Mouse (Mus musculus) limb, embryonic 14.5 days (tissue): Measurements from ENCODE around the gene Slc38a2. TPM values are rescaled to one million over a fixed set of nuclear protein-coding genes. Genes with fewer than 3 reads are reported as not detected.

Experiments
- ATAC-seq: fragments of 200-750 bp; cut with Nextera tagmentation; 2 replicates; pipeline ENCODE4 v1.8.0; 2017; ENCODE audit warnings: low read depth, moderate number of reproducible peaks, moderate TSS enrichment; ENCODE audit not compliant: low FRiP score
- DNase-seq: peaks from one replicate; pipeline ENCODE4 v3.0.0-alpha.2; 2015; ENCODE audit warnings: low spot score
- H3K27ac ChIP-seq: fragments of 300-500 bp; sonication (generic); replicated peaks from 2 replicates; pipeline ENCODE4 v1.5.1; 2014; ENCODE audit warnings: low read depth, mild to moderate bottlenecking, low read length, moderate library complexity, mixed read lengths
- H3K27me3 ChIP-seq: fragments of 300-500 bp; sonication (generic); 2 replicates; pipeline ENCODE4 v1.6.1; 2014; ENCODE audit warnings: low read length, mixed read lengths; ENCODE audit not compliant: control insufficient read depth, insufficient read depth
- H3K36me3 ChIP-seq: fragments of 300-500 bp; sonication (generic); 2 replicates; pipeline ENCODE4 v1.6.1; 2014; ENCODE audit warnings: mild to moderate bottlenecking, low read length, moderate library complexity, mixed read lengths; ENCODE audit not compliant: control insufficient read depth, insufficient read depth
- H3K4me1 ChIP-seq: fragments of 300-500 bp; sonication (generic); 2 replicates; pipeline ENCODE4 v1.6.1; 2014; ENCODE audit warnings: antibody characterized with exemption, low read length, mixed read lengths; ENCODE audit not compliant: control insufficient read depth, insufficient read depth
- H3K4me2 ChIP-seq: fragments of 300-500 bp; sonication (generic); replicated peaks from 2 replicates; pipeline ENCODE4 v1.6.1; 2014; ENCODE audit warnings: low read depth, mild to moderate bottlenecking, low read length, moderate library complexity; ENCODE audit not compliant: severe bottlenecking
- H3K4me3 ChIP-seq: fragments of 300-500 bp; sonication (generic); replicated peaks from 2 replicates; pipeline ENCODE4 v1.5.1; 2014; ENCODE audit warnings: low read length
- H3K9ac ChIP-seq: fragments of 300-500 bp; sonication (generic); 2 replicates; pipeline ENCODE4 v1.6.1; 2014; ENCODE audit warnings: mild to moderate bottlenecking, low read depth, low read length, moderate library complexity; ENCODE audit not compliant: severe bottlenecking
- H3K9me3 ChIP-seq: fragments of 300-500 bp; sonication (generic); 2 replicates; pipeline ENCODE4 v1.6.1; 2016; ENCODE audit warnings: low read length; ENCODE audit not compliant: control insufficient read depth
- POLR2A ChIP-seq: fragments of 200-500 bp; IDR thresholded peaks from 2 replicates; pipeline ENCODE4 v1.8.0; 2012; ENCODE audit warnings: inconsistent platforms, mild to moderate bottlenecking, moderate library complexity, borderline replicate concordance; ENCODE audit not compliant: insufficient read depth, insufficient read length; ENCODE audit errors: extremely low read depth
- WGBS: fragments of 180-500 bp; shearing (Covaris S2); extraction: QIAGEN DNeasy Blood & Tissue Kit; methylation state at CpG from one replicate; pipeline ENCODE4 v1.1.7; 2014; 5-methylcytosine and 5-hydroxymethylcytosine counted together
- polyA plus RNA-seq, 2 experiments: library from polyadenylated mRNA; depleted of rRNA in 1 of 2; stranded (reverse) in 1 of 2; unstranded in 1 of 2; fragments of >200 nt; fragmentation: Nextera tagmentation in 1 of 2; extraction: Ambion mirVana in 1 of 2; gene quantifications; 2 replicates each; pipeline versions ENCODE4 v1.2.1 to v1.2.3; 2012 to 2014

Slc38a2 gene
- polyA plus RNA-seq, 2 experiments = 116 to 137 TPM

DNA sequence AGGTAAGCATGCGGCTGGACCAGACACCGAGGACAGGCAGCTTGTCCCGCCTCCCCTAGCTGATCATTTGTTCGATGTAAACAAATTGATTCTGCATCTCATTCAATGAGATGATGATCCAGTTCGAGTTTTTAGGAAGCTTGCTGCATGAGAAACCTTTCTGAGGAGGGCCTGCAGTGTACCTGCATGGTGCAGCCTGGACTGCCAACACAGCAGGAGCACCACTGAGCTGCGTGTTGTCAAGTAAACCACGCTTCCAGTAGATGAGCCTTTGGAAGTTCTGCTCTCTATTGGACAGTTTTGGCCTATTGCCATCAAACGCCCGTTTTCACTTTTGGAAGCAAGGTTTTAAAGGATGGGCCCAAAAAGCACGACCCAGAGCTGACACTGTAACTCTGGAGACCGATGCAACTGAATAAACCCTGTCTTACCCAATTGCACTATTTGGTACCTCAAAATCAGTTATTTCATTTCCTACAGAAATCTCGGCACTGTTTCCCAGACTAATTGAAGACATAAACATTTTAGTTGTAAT lies 10.7 kb downstream of the Slc38a2 start:
- H3K9ac ChIP-seq = no peak overlapping the region
- peaks cover 66% of the 10 kb centered on the region for H3K36me3 ChIP-seq
- no peaks in the 10 kb centered on the region for H3K27me3 ChIP-seq
- H3K27ac ChIP-seq = no peak overlapping the region
- no peaks in the 10 kb centered on the region for H3K9me3 ChIP-seq
- 88% methylated on average over 12 of the region's 12 CpGs for whole genome bisulfite sequencing
- H3K4me1 ChIP-seq = peaks cover 8% of the 10 kb centered on the region
- no peak overlapping the region for H3K4me2 ChIP-seq
- ATAC-seq (no peak), DNase-seq (no peak)
- TF ChIP-seq POLR2A = no peak
- no peak overlapping the region for H3K4me3 ChIP-seq

DNA sequence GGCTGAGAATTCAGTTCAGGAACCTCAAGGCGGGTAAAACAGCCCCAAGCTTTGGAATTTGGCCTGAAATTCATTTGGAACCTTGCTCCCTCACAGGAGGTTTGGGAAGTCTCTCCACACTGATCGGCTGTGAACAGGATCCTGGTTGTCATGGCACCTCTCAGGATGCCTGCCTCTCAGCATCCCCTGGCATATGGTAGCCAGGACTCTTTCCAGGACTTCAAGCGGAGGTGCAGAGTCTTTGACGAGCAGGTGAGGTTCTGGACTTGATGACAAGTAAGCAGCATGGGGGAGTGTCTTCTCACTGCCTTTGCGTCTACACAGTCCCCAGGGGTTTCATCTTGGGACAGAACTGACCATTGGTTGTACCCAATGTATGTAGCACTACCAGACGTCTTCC lies 11.5 kb downstream of the Slc38a2 start:
- H3K36me3 ChIP-seq = peaks cover 58% of the 10 kb centered on the region
- TF ChIP-seq POLR2A = no peak
- no peak overlapping the region for H3K27ac ChIP-seq
- no peak overlapping the region for H3K9ac ChIP-seq
- peaks cover 6% of the 10 kb centered on the region for H3K4me1 ChIP-seq
- H3K27me3 ChIP-seq = no peaks in the 10 kb centered on the region
- no peak for ATAC-seq
- WGBS = 73% methylated on average over 6 of the region's 6 CpGs
- H3K9me3 ChIP-seq = no peaks in the 10 kb centered on the region
- no peak for DNase-seq
- H3K4me3 ChIP-seq = no peak overlapping the region
- no peak overlapping the region for H3K4me2 ChIP-seq

GRCm38 (mm10) chr15:96687366-96687765 lies 12.2 kb downstream of the Slc38a2 start:
- no peak for ATAC-seq
- no peak for DNase-seq
- Histone ChIP-seq H3K27me3 (no peaks in the 10 kb centered on the region), H3K36me3 (peaks cover 51% of the 10 kb centered on the region), H3K9ac (no peak overlapping the region), H3K9me3 (no peaks in the 10 kb centered on the region), H3K27ac (no peak overlapping the region), H3K4me2 (no peak overlapping the region), H3K4me3 (no peak overlapping the region), H3K4me1 (peaks cover 6% of the 10 kb centered on the region)
- 64% methylated on average over 1 of the region's 1 CpGs for WGBS
- no peak for TF ChIP-seq POLR2A

- WGBS = 82% methylated on average over 9 of the region's 9 CpGs
- ATAC-seq = no peak
Measured at GRCm38 (mm10) chr15:96686201-96687159, 13.1 kb downstream of the Slc38a2 start.

GRCm38 (mm10) chr15:96685273-96685672 lies 14.3 kb downstream of the Slc38a2 start:
- no peaks in the 10 kb centered on the region for H3K27me3 ChIP-seq
- no peak overlapping the region for H3K9ac ChIP-seq
- DNase-seq (no peak), ATAC-seq (no peak)
- TF ChIP-seq POLR2A = no peak
- WGBS = 66% methylated on average over 6 of the region's 6 CpGs
- H3K9me3 ChIP-seq = no peaks in the 10 kb centered on the region
- H3K4me3 ChIP-seq = no peak overlapping the region
- no peak overlapping the region for H3K4me2 ChIP-seq
- peaks cover 30% of the 10 kb centered on the region for H3K36me3 ChIP-seq
- peaks cover 6% of the 10 kb centered on the region for H3K4me1 ChIP-seq
- H3K27ac ChIP-seq = no peak overlapping the region

More at GRCm38 (mm10) chr15:96686201-96687159, 13.1 kb downstream of the Slc38a2 start:
- DNase-seq = no peak
- TF ChIP-seq POLR2A = no peak
- H3K27ac ChIP-seq = no peak overlapping the region
- no peaks in the 10 kb centered on the region for H3K27me3 ChIP-seq
- H3K36me3 ChIP-seq = peaks cover 42% of the 10 kb centered on the region
- no peak overlapping the region for H3K9ac ChIP-seq
- H3K4me1 ChIP-seq = peaks cover 6% of the 10 kb centered on the region
- no peak overlapping the region for H3K4me2 ChIP-seq
- H3K4me3 ChIP-seq = no peak overlapping the region
- H3K9me3 ChIP-seq = no peaks in the 10 kb centered on the region
